Mouse (Mus musculus): ENCODE data around the gene Oasl1.

Gene Oasl1

DNA sequence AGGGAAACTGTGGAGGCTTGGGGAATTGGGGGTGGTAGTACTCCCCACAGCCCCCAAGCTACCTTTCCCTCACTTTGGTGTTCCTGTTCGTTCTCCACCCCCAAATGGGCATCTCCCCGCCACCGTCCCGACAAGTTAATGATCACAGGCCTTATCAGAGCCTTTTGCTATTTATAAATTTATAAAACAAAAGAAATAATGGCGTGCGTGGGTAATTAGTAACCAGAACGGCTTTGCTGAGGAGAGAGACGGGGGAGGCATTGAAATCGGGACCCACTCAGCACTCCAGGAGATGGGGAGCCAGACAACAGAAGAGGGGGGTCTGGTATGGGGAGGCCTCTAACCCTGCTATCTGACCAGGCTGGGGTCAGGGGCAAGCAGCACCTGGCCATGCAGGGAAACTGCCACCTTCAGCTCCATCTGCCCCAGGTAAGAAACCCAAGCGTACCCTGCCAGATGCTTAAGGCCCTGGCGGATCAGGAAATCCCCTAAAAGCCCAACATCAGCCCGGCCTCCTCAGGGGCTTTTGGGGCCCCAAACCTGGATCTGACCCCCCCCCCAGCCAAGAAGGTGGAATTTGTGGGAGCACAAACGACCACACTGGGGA lies 46.7 kb downstream of the Oasl1 start:
- DNase-seq: no peak

DNA sequence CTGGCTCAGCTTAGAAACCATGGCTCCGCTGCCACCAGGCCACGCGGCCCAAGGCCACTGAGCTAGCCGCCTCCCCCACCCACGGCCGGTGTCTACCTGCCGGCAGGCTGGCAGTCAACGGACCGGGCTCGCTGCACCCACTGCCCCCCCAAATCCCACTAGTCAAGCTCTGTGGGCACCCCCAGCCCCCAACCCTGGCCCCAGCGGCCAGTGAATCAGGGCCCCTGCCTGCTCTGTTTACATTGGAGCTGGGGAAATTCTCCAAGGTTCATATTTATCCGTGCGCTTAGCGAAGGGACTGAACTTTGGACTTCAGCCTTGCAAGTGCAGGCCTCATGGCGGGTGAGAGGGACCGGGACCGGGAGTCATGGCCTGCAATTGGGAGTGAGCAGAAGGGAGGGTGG lies 47.8 kb downstream of the Oasl1 start, which contains the start of gene Hnf1a:
Gene Hnf1a, minus strand, starts transcription at position 271 of the 404 bp plus-strand sequence.
- peak in 1 of 2 experiments; percentile 23 for DNase-seq

GRCm38 (mm10) chr5:114972201-114972600 lies 49.2 kb downstream of the Oasl1 start:
- DNase-seq: no peak

- no peak for DNase-seq
These were observed 50.1 kb downstream of the Oasl1 start for GRCm38 (mm10) chr5:114973131-114973530.

- no peak for DNase-seq
These were observed 53.9 kb downstream of the Oasl1 start for GRCm38 (mm10) chr5:114976935-114977334.

DNA sequence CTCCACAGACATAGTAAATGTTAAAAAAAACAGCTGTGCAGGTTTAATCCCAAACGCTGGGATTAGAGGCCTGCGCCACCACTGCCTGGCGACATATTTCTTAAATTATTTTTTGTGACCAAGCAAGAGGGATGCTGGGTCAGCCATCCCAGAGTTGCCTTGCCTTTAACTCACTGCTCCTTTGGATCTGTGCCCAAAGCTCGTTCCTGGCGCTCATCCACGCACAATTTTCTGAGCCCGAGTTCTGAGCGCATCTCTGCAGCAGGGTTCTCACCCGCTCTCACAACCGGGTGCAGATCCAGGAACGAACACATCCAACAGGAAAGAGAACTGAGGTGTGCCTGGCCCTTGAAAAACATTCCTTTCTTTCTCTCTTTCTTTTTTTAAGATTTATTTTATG lies 55.4 kb downstream of the Oasl1 start:
- DNase-seq: no peak

GRCm38 (mm10) chr5:114978888-114979249 lies 55.8 kb downstream of the Oasl1 start:
- no peak for DNase-seq

GRCm38 (mm10) chr5:114979250-114980121 lies 56.4 kb downstream of the Oasl1 start:
- peak; percentile 80 to 87 for DNase-seq

- DNase-seq: peak; percentile 15 to 52
These were observed 57.2 kb downstream of the Oasl1 start for GRCm38 (mm10) chr5:114980122-114980748.

DNA sequence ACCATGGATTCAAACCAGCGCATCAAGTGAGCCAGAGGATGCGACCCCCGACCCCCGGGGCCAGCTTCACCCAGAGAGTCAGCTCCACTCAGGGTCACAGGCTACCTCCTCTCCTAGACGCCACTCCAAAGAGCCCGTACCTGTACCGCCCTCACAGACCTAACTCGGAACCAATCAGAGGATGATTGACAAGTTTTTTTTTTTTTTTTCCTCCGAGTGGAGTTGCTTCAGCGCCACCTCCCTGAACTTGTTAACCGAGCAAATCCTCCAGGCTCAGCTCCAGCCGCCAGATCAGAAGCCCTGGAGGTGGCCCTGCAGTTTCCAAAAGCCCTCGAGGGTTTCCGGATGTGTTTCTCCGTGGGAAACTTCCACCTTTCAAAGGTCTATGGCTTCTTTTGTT lies 59.0 kb downstream of the Oasl1 start:
- DNase-seq: no peak

DNA sequence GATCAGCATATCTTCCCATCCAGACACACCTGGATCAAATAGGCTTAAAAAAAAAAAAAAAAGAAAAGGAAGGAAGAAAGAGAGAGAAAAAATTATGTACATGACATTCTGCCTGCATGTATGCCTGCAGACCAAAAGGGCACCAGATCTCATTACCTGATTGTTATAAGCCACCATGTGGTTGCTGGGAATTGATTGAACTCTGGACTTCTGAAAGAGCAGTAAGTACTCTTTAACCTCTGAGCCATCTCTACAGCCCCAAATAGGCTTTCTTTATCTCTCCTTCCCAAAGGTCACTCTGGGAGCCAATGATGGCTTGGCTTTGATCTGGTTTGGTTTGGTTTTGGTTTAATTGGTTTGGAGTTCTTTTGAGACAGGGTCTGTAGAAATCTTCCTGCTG lies 62.0 kb downstream of the Oasl1 start:
- no peak for DNase-seq
